Mouse (Mus musculus): ENCODE data around the gene Plcb4. TPM values are rescaled to one million over a fixed set of nuclear protein-coding genes. Genes with fewer than 3 reads are reported as not detected.

The Plcb4 gene
- polyA plus RNA-seq, 1 experiment from 2014 or later = 26.0 TPM

DNA sequence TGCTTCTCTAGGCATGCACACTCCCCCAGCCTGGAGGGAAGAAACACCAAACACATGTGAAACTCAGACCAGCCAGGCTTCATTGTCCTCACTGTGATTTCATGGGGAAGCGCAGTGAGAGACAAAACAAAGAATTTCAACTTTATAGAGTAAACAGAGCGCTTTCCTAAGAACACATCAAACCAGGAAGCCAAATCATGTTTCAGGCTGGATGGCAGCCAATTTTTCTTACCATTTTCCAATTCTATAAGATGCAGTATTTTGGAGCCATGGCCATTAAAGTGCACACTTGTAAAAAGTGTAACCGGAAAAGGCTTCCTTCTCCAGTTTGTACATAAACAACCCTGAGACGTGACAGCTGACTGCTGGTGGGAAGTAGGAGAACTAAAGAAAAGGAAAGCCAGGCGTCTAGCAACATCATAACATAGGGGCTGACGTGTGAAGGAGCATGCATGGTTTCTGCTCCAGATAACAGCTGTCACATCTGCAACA is 221.5 kb downstream of the Plcb4 start:
- no peaks in the 10 kb centered on the region for H3K27me3 ChIP-seq (replicated peaks)
- H3K4me1 ChIP-seq = peaks cover 17% of the 10 kb centered on the region
- ATAC-seq (ENCODE audit: extremely low read depth, insufficient number of reproducible peaks, low FRiP score, low TSS enrichment) = no peak
- H3K9ac ChIP-seq = no peak overlapping the region
- no peaks in the 10 kb centered on the region for H3K36me3 ChIP-seq
- no peak overlapping the region for H3K4me3 ChIP-seq
- WGBS = 36% methylated on average over 6 of the region's 6 CpGs
- peak overlapping the region; percentile 63 for H3K27ac ChIP-seq (replicated peaks)
- no peaks in the 10 kb centered on the region for H3K9me3 ChIP-seq
- no peak overlapping the region for H3K4me2 ChIP-seq

DNA sequence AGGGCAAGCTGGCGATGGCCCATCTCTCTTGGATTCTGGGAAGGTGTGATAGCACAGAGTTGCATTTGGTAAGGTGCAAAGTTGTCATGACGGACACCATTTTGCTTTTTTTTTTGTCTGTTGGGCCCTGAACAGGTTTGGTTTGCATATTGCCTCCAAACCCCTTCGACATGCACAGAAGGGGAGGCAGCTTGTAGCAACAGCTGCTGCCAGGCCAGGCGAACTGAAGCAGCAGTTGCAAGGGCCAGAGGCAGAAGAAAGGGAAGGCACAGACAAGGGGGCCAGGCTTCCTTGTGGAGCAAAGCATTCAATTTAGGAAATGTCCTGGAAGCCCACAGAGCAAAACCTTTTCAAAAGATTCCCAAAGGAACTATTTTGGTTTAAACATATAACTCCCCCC is 224.5 kb downstream of the Plcb4 start:
- Histone ChIP-seq H3K9me3 (no peaks in the 10 kb centered on the region), H3K4me2 (no peak overlapping the region), H3K36me3 (no peaks in the 10 kb centered on the region), H3K4me3 (no peak overlapping the region), H3K4me1 (peaks cover 44% of the 10 kb centered on the region), H3K27me3 (replicated peaks) (no peaks in the 10 kb centered on the region), H3K9ac (no peak overlapping the region), H3K27ac (replicated peaks) (no peak overlapping the region)
- ATAC-seq (ENCODE audit: extremely low read depth, insufficient number of reproducible peaks, low FRiP score, low TSS enrichment) = no peak
- WGBS = 80% methylated on average over 4 of the region's 4 CpGs

DNA sequence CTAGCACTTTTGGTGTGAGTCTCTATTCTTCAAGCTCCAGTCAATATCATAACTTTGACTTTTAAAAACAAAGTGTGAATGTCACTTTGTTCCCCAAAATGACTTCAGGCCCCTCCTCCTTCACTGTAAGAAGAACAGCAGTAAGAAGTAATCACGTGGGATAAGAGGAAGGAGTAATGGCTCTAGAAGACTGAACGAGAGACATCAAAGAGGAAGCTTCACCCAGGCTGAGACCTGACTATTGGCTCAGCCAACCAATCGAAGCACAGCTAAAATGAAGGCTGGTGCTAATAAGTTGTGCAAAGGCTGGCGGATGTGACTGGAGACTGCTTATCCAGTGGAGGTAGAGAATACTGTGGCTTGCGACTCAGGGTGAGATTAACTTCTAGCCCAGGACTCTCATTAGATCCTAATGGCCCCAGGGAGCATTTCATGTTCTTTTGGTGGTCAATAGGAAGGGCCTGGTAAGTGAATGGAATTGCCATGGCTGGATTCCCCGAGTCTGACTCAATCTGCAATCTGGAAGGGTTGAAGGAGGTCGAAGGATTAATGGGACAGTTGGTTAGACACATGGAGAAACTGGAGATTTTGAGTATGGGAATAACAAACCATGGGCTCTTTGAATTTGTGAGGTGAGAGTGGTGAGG is 225.8 kb downstream of the Plcb4 start:
- H3K4me2 ChIP-seq = no peak overlapping the region
- H3K36me3 ChIP-seq = no peaks in the 10 kb centered on the region
- no peak for ATAC-seq (ENCODE audit: extremely low read depth, insufficient number of reproducible peaks, low FRiP score, low TSS enrichment)
- H3K4me3 ChIP-seq = no peak overlapping the region
- no peaks in the 10 kb centered on the region for H3K27me3 ChIP-seq (replicated peaks)
- H3K27ac ChIP-seq (replicated peaks) = no peak overlapping the region
- no peaks in the 10 kb centered on the region for H3K9me3 ChIP-seq
- peaks cover 46% of the 10 kb centered on the region for H3K4me1 ChIP-seq
- WGBS = 76% methylated on average over 7 of the region's 7 CpGs
- no peak overlapping the region for H3K9ac ChIP-seq

DNA sequence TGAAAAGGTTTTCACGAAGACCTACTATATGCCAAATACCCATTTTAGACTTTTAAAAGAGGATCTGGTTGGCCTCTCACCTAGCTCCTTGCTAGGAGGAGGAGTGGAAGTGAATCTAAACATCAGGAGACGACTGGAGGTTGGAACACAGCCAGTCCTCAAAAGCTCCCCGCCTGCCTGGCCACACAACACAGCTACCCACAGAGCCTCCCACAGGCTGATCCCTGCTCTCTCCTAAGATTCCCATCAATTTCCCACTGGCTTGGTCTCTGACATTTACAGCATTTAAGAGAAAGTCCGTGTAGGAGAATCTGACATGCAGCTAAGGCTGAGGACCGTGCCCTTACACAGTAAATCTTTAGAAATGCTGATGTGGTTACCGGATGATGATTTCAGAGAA is 226.8 kb downstream of the Plcb4 start:
- Histone ChIP-seq H3K27ac (replicated peaks) (0 out of 2 replicates have a peak overlapping the region, but pooled peaks have one; percentile 42), H3K9ac (0 out of 2 replicates have a peak overlapping the region, but pooled peaks have one; percentile 37), H3K4me1 (peaks cover 36% of the 10 kb centered on the region), H3K4me3 (no peak overlapping the region), H3K27me3 (replicated peaks) (no peaks in the 10 kb centered on the region), H3K4me2 (no peak overlapping the region), H3K9me3 (no peaks in the 10 kb centered on the region), H3K36me3 (no peaks in the 10 kb centered on the region)
- 46% methylated on average over 6 of the region's 6 CpGs for WGBS
- no peak for ATAC-seq (ENCODE audit: extremely low read depth, insufficient number of reproducible peaks, low FRiP score, low TSS enrichment)

DNA sequence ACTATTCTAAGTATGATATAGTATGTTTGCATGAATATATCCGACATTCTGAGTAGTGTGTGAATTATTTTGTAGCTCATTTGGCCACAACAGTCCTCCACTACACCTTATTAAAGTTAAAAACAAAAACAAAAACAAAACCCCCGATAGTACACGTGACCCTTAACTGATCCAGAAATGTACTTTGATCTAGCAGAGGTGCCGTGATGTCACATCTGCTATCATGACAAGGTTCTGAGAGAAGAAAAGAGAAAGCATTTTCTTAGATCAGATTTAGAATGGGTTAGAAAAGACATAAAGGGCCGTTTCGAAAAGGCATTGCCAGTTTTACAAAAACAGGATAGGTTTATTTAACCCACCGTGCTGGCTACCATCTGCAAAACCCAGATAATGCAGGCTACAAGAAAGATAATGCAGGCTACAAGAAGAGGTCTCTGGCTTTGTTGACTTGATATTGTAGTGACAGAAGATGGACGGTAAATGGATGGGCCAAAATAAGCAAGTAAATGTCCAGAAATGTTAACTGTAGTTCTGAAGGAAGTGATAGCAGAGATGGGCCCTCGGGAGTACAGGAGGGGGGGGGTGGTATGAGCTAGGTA is 227.4 kb downstream of the Plcb4 start:
- Histone ChIP-seq H3K4me3 (no peak overlapping the region), H3K36me3 (no peaks in the 10 kb centered on the region), H3K4me2 (no peak overlapping the region), H3K27me3 (replicated peaks) (no peaks in the 10 kb centered on the region), H3K9ac (no peak overlapping the region), H3K9me3 (no peaks in the 10 kb centered on the region), H3K27ac (replicated peaks) (no peak overlapping the region), H3K4me1 (peaks cover 36% of the 10 kb centered on the region)
- no peak for ATAC-seq (ENCODE audit: extremely low read depth, insufficient number of reproducible peaks, low FRiP score, low TSS enrichment)
- WGBS = 64% methylated on average over 9 of the region's 9 CpGs

DNA sequence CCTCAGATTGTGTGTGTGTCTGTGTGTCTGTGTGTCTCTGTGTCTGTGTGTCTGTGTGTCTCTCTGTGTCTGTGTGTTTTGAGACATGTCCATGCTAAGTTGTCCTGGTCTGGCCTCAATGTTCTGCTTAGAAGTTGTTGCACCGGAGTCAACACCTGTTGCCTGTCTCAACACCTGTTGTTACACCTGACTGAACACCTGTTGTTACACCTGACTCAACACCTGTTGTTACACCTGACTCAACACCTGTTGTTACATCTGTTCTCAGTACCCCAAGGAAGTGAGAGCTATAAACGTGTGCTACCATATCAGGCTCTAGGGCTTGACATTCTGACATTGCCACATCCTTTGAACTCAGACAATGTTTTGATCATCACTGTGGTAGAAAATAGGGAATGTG is 229.0 kb downstream of the Plcb4 start:
- H3K4me3 ChIP-seq = no peak overlapping the region
- H3K9me3 ChIP-seq = no peaks in the 10 kb centered on the region
- no peaks in the 10 kb centered on the region for H3K27me3 ChIP-seq (replicated peaks)
- H3K27ac ChIP-seq (replicated peaks) = no peak overlapping the region
- ATAC-seq (ENCODE audit: extremely low read depth, insufficient number of reproducible peaks, low FRiP score, low TSS enrichment) = no peak
- no peak overlapping the region for H3K9ac ChIP-seq
- WGBS = 60% methylated on average over 2 of the region's 2 CpGs
- peaks cover 43% of the 10 kb centered on the region for H3K4me1 ChIP-seq
- H3K36me3 ChIP-seq = no peaks in the 10 kb centered on the region
- no peak overlapping the region for H3K4me2 ChIP-seq

DNA sequence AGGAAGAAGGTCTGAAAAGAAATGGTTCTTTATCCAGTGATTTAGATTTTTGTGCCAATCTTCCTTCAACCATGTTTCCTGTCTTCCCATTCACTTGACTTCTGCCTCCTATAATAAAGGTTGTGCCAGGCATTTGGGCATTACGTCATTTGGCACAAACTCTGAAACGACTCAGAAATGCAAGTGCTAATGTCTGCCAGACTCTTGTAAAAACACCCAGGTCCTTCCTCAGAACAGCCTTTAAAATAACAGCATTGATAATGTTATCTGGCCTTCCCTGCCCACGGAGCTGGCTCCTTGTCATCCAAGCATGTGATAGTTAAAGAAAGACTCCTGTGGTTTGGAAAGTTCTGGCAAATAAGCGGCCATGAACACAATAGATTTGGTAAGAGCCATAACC is 229.4 kb downstream of the Plcb4 start:
- H3K36me3 ChIP-seq = no peaks in the 10 kb centered on the region
- WGBS = 23% methylated on average over 4 of the region's 4 CpGs
- no peak for ATAC-seq (ENCODE audit: extremely low read depth, insufficient number of reproducible peaks, low FRiP score, low TSS enrichment)
- peak overlapping the region; percentile 65 for H3K27ac ChIP-seq (replicated peaks)
- no peaks in the 10 kb centered on the region for H3K9me3 ChIP-seq
- H3K4me2 ChIP-seq = no peak overlapping the region
- H3K4me3 ChIP-seq = no peak overlapping the region
- no peak overlapping the region for H3K9ac ChIP-seq
- no peaks in the 10 kb centered on the region for H3K27me3 ChIP-seq (replicated peaks)
- H3K4me1 ChIP-seq = peaks cover 45% of the 10 kb centered on the region

DNA sequence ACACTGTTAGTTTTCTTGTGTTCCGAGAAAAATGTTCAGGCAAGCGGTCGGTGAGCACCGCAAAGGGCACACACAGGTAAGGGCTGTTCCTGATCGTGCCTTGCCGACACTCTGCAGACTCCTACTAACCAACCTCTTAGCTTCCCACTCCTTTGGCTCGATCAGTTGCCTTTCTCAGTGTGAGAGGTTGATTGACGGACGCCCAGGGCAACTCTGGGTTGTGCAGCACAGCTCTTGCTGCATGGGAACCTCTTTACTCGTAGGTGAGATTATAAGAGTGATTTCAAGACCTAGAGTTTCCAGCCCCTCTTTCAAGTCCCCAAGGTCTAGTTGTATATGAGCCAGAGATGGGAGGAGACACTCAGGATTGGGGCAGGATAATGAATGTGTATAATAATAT is 230.0 kb downstream of the Plcb4 start:
- H3K9ac ChIP-seq = 0 out of 2 replicates have a peak overlapping the region, but pooled peaks have one; percentile 7
- 75% methylated on average over 10 of the region's 10 CpGs for WGBS
- ATAC-seq (ENCODE audit: extremely low read depth, insufficient number of reproducible peaks, low FRiP score, low TSS enrichment) = 0 out of 2 replicates have a peak, but pooled peaks have one; percentile 46

DNA sequence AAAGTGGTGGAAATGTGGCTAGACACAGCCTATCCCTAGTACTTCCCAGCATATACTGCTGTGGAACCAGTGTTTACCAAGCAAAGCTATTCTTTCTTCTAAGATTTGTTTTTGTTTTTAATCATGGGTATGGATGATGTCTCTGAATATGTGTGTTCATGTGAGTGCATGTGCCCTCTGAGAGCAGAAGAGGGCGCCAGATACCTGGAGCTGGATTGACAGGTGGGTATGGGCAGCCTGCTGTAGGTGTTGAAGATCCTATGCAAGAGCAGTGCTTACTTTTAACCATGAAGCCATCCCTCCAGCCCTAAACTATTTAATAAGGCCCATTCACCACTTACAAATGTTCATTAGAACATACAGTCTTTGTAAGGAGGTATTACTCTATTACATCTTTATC is 231.3 kb downstream of the Plcb4 start:
- no peaks in the 10 kb centered on the region for H3K27me3 ChIP-seq (replicated peaks)
- 83% methylated on average over 1 of the region's 1 CpGs for WGBS
- H3K36me3 ChIP-seq = no peaks in the 10 kb centered on the region
- no peak overlapping the region for H3K4me3 ChIP-seq
- ATAC-seq (ENCODE audit: extremely low read depth, insufficient number of reproducible peaks, low FRiP score, low TSS enrichment) = no peak
- H3K27ac ChIP-seq (replicated peaks) = no peak overlapping the region
- no peaks in the 10 kb centered on the region for H3K9me3 ChIP-seq
- peaks cover 56% of the 10 kb centered on the region for H3K4me1 ChIP-seq
- H3K9ac ChIP-seq = no peak overlapping the region
- H3K4me2 ChIP-seq = no peak overlapping the region

More for the DNA sequence above, 230.0 kb downstream of the Plcb4 start:
- H3K4me3 ChIP-seq = no peak overlapping the region
- H3K9me3 ChIP-seq = no peaks in the 10 kb centered on the region
- H3K27me3 ChIP-seq (replicated peaks) = no peaks in the 10 kb centered on the region
- peaks cover 48% of the 10 kb centered on the region for H3K4me1 ChIP-seq
- H3K4me2 ChIP-seq = no peak overlapping the region
- no peaks in the 10 kb centered on the region for H3K36me3 ChIP-seq
- H3K27ac ChIP-seq (replicated peaks) = peak overlapping the region; percentile 65

DNA sequence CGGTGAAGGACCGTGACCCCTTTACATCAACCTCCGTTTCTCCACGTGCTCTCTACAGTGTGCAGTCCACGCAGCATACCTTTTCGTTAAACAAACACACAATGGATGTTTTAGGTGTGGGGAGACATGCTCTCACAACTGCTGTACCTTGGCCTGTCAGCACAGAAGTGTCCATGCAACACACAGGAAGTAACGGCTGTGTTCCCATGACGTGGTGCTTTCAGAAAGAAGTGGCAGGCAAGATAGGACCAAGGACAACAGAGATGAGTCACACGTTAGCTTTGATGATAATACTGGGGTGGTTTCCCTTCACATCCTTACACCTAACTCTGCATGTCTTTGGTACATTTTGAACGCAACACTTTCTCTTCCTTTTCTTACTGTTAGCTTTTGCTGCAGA is 232.3 kb downstream of the Plcb4 start:
- Histone ChIP-seq H3K36me3 (no peaks in the 10 kb centered on the region), H3K27me3 (replicated peaks) (no peaks in the 10 kb centered on the region), H3K9ac (no peak overlapping the region), H3K9me3 (no peaks in the 10 kb centered on the region), H3K27ac (replicated peaks) (no peak overlapping the region), H3K4me1 (peaks cover 48% of the 10 kb centered on the region), H3K4me2 (no peak overlapping the region), H3K4me3 (no peak overlapping the region)
- 60% methylated on average over 10 of the region's 10 CpGs for WGBS
- no peak for ATAC-seq (ENCODE audit: extremely low read depth, insufficient number of reproducible peaks, low FRiP score, low TSS enrichment)

DNA sequence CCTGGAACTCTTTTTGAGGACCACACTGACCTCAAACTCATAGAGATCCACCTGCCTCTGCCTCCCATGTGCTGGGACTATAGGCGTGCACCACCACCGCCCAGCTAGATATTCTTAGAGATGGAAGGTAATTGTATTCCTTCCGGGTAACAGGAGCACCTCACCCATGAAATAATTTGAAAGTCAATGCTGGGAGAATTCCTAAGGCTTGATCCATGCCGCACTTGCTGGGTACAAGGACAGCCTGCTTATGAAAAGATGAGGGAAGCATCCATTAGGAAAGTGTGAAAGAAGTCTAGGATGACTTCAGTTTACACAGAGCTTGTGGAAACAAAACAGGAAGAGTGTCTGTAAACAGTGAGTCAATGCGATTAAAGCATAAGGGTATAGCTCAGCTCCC is 232.9 kb downstream of the Plcb4 start:
- no peaks in the 10 kb centered on the region for H3K36me3 ChIP-seq
- no peak overlapping the region for H3K4me2 ChIP-seq
- H3K27me3 ChIP-seq (replicated peaks) = no peaks in the 10 kb centered on the region
- H3K9ac ChIP-seq = no peak overlapping the region
- ATAC-seq (ENCODE audit: extremely low read depth, insufficient number of reproducible peaks, low FRiP score, low TSS enrichment) = no peak
- 78% methylated on average over 5 of the region's 5 CpGs for WGBS
- no peak overlapping the region for H3K4me3 ChIP-seq
- H3K9me3 ChIP-seq = no peaks in the 10 kb centered on the region
- peaks cover 45% of the 10 kb centered on the region for H3K4me1 ChIP-seq
- H3K27ac ChIP-seq (replicated peaks) = no peak overlapping the region

DNA sequence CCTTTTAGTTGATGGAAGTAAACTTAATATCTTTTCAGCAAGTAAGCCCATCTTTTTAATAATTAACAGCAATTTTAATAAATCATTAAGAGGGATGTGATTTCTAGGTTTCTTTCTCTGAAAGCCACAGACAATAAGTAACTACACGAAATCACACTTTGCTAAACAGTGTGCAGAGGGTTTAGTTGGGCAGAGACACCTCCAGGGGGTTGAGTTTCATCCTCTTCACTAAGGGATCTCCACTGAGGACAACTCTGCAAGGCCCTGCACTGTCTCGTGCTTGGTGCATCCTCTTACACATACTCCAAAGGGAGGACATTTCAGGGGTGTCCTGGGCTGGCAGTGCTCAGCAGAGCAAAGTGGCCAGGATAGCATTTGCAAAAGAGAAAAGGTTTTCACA is 235.8 kb downstream of the Plcb4 start:
- Histone ChIP-seq H3K4me1 (peaks cover 43% of the 10 kb centered on the region), H3K4me3 (no peak overlapping the region), H3K27me3 (replicated peaks) (no peaks in the 10 kb centered on the region), H3K9me3 (no peaks in the 10 kb centered on the region), H3K9ac (no peak overlapping the region), H3K4me2 (no peak overlapping the region), H3K27ac (replicated peaks) (no peak overlapping the region), H3K36me3 (no peaks in the 10 kb centered on the region)
- ATAC-seq (ENCODE audit: extremely low read depth, insufficient number of reproducible peaks, low FRiP score, low TSS enrichment) = no peak
- 74% methylated on average over 2 of the region's 2 CpGs for WGBS
